Mouse (Mus musculus): ENCODE results near the gene Chl1.

Chl1 gene

GRCm38 (mm10) chr6:103673111-103673510, 162.7 kb downstream of the Chl1 start:
- DNase-seq = no peak

- no peak for DNase-seq
Observed at GRCm38 (mm10) chr6:103674332-103674731, 163.9 kb downstream of the Chl1 start.

GRCm38 (mm10) chr6:103675145-103675544, 164.8 kb downstream of the Chl1 start:
- no peak for DNase-seq

DNA sequence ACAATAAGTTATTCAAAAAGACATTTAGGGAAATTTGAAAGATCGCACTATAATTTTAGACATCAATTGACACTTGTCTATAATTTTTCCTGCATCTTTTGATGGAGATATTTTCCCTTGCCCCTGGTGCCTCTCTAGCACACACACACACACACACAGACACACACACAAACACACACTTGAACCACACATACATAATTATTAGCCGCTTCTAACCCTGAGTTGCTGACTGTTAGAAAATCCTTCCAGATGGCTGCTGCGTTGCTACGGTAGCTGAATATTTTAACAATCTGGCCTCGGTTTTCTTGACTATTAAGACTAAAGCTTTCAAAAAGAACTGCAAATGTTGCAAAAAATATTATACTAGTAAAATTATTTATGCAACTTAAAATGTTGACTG, 166.3 kb downstream of the Chl1 start:
- DNase-seq = no peak

DNA sequence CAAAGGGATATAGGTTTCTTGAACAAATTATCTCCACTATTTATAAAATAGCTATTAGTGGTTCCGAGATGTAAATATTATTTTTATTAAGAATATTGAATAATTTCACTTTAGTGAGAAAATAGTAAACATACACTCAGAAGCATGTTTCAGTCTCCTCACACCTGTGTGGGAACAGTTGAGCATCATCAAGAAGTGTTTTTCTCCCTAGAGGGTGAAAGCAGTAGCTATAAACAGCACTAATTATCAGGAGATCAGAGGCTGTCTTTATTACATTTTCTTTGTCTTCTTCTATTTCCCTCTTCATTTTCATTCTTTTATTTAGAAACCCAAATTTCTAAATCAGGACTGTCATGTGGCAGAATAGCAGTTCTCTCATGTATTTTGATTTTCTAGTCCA, 166.7 kb downstream of the Chl1 start:
- DNase-seq = no peak

DNA sequence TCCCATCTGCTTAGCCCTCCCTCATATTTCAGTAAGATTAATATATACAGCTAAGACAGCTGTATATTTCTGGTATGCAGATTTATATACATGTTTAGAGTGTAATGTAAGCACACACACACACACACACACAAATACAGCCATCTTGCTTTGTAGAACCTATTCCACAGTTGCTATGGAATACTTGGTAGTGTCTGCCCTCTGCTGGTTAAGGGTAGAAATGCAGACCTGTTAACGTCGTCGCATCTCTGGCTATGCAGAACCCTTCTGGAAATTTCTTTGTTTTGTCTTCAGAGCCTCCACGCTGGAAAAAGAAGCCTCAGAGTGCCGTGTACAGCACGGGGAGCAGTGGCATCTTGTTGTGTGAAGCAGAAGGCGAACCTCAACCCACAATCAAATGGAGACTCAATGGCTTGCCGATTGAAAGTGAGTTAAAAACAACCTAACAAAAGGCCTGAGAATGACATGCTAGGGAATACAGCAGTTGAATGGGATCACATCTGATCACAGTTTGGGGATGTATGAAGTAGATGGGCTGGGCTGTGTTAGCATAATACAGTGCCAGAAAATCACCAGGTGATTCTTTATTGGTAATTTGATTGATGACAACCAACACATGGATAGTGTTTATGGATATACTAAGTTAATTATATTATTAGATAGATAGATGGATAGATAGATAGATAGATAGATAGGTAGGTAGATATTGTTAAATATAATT, 172.6 kb downstream of the Chl1 start:
- DNase-seq = peak; percentile 54 to 57

GRCm38 (mm10) chr6:103692511-103692910, 182.1 kb downstream of the Chl1 start:
- DNase-seq = no peak

GRCm38 (mm10) chr6:103697349-103698028, 187.1 kb downstream of the Chl1 start:
- no peak for DNase-seq

- DNase-seq = no peak
Observed at GRCm38 (mm10) chr6:103699482-103699881, 189.1 kb downstream of the Chl1 start.

DNA sequence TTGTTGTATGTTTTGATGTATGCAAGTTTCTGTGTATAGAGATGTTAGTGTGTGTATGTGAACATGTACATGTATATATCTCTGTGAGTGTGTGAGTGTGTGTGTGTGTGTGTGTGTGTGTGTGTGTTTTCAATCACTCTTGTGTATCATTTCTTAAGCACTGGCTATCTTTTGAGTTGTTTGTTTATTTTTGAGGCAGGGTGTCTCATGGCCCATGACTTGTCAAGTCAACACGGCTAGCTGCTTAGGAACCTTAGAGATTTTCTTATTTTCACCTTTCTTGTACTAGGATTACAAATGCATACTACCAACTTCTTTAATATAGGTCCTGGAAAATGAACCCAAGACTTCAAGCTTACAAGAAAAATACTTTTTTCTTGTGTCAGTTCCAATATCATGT, 189.5 kb downstream of the Chl1 start:
- no peak for DNase-seq

- no peak for DNase-seq
Observed at GRCm38 (mm10) chr6:103700336-103700735, 189.9 kb downstream of the Chl1 start.

DNA sequence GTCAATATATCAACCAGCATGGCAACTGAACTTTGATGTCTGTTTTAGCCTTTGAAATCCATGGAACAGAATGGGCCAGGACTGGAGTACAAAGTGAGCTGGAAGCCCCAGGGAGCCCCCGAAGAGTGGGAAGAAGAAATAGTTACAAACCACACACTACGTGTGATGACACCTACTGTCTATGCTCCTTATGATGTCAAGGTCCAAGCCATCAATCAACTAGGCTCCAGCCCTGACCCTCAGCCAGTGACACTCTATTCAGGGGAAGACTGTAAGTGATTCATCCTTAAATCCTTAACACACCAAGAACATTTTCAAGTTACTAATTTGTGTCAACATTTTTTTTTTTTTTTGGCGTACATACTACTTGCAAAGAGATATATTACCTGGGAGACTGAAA, 196.0 kb downstream of the Chl1 start:
- DNase-seq = no peak

DNA sequence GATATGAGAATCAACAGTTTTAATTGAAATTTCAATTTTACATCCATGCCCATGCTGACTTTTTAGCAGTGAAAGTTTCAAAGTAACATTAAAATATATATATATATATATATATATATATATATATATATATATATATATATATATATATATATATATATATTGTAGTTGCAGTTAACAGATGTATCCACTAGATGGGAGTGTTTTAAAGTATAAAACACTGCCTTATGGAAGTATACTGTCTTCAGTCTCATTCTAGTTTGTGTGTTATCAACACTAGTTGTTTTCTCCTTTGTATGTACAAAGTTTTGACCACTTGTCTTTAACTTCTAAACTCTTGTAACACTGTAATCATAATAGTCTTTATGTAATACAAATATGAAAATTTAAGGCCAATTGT, 228.9 kb downstream of the Chl1 start:
- DNase-seq = no peak

DNA sequence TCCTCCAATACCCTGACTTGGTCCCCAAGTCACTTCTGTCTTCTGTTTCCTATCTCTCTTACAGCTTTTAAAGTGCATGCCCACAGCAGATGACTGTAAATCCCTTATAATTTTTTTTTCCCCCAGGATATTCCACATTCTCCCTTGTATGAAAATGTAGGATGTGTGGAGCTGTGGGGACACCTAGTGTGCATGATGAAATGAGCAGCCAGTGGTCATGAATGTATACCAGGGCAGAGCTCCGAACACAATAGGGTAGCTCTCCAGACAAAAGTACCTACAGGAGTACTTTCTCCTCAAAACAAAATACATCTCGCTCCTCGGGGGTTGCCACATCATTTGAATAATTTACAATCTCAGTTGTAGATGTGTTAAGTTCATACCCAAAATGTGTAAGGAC, 232.4 kb downstream of the Chl1 start:
- DNase-seq = no peak

- DNase-seq = peak; percentile 2 to 21
Observed at GRCm38 (mm10) chr6:103746103-103746502, 235.7 kb downstream of the Chl1 start.

DNA sequence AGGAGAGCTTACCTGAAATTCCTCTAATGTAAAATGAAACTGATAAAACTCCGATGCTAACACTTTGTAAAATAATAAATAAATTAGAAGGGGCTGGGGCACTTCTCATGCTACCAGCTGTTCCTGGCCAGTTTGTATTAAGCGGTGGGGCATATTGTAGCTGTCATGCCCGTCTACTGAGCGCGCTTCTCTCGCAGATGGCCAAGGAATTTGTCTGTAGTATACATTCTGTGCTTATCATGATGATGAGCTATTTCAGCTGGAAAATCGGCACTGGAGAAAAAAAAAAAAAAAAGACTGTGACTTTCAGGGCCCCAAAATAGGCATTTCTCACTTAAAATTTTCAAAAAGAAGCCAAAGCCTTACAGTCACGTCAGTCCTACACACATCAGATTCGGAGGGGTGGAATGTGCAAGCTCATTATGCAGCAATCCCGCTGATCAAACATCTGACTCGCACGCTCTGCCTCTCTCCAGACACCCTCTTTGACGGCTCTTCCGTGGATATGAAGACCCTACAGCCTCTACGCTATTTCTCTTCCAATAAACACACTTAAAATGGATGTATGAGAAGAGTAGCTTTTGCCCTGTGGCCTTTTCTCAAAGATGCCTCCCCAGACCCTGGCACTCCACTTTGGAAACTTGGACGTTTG, 238.9 kb downstream of the Chl1 start:
- no peak for DNase-seq

DNA sequence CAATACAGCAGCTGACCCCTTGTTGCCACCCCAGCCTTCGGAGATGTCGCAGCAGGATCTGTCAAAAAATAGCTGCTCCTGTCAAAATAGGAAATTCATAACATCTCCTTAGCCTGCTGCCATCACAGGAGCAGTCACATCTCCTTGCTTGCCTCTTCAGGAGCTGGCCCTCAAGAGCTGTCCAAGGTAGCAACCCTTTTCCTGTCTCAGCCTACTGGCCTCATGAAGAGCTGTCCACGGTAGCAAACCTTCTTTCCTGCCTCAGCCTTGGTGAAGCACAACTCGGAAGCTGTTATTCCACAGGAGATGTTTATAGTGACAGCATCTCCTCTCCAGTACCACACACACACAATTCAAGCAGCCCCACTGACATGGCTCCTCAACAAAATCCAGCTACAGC, 243.5 kb downstream of the Chl1 start:
- no peak for DNase-seq

DNA sequence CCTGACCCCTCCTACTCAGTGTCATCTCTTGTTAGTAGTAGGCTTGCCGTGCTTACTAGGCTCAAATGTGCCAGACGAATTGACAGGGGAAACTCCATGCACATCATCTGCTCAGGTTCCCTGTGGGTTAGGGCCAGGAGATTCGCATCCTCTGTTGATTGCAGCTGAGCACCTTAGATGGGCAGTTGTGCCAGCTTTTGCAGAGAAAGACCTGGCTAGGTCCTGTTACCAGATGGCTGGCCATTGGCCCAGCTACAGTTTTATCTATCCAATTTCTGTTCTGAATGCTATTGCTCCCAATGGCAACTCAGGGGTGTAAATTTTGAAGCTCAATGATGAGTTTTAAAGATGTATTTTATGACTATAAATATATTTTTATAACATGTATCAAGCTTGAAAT, 256.4 kb downstream of the Chl1 start:
- DNase-seq = no peak

- DNase-seq = no peak
Observed at GRCm38 (mm10) chr6:103781058-103781457, 270.7 kb downstream of the Chl1 start.

DNA sequence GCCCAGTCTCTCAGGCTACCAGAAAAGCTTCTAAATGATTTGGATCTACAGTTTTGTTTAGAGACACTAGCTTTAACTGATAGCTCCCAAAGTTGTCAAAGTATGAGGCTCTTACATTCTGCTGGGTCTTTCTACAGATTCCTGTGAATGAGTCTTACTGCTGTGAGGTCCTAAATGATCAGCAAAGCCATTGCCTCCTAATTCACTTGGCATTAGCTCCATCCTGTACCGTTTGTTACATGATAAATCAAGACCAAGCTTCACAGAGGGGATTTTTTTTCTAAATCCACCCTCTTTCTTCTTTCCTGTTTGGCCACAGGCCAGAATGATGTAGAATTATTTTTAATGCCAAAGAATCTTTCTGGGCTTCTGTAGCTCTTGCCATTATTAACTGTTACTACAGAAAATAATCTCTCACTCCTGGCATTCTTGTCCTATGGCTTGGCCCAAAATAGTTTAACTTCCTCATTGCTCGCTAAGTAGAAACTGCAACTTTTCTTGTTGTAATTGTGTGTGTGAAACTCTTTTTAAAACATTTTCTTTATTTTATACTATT, 280.8 kb downstream of the Chl1 start:
- no peak for DNase-seq

DNA sequence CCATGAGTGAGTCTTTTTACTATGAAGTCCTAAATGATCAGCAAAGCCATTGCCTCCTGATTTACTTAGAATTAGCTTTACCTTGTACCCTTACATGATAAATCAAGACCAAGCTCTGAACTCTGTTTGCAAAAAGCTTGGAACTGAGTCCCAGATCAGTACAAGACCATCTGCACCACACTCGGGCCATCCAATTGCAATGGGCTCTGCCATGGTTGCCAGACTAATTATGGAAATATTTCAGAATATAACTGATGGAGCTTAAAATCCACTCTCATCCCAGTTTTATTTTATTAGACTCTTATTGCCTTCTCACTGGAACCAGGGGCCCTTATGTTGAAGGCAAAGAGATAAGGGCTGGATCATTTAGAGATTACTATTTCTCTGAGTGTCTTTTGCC, 284.9 kb downstream of the Chl1 start:
- no peak for DNase-seq

Measured in B cell, adult 2 months (primary cell).